Mouse (Mus musculus) kidney, postnatal 0 days (tissue): Measurements from ENCODE around the gene Asic2. TPM values are rescaled to one million over a fixed set of nuclear protein-coding genes. Genes with fewer than 3 reads are reported as not detected.

Experiments used
- ATAC-seq: fragments of 200-750 bp; cut with Nextera tagmentation; replicated peaks from 2 replicates; pipeline ENCODE4 v1.8.0; 2017; ENCODE audit warnings: low read depth, moderate number of reproducible peaks, moderate TSS enrichment, moderate library complexity; ENCODE audit not compliant: low FRiP score
- DNase-seq: peaks from one replicate; pipeline ENCODE4 v3.0.0-alpha.2; 2016; ENCODE audit warnings: low spot score
- H3K27ac ChIP-seq: fragments of 300-500 bp; sonication (generic); 2 replicates; pipeline ENCODE4 v1.5.1; 2014; ENCODE audit warnings: mild to moderate bottlenecking
- H3K27me3 ChIP-seq: fragments of 300-500 bp; sonication (generic); 2 replicates; pipeline ENCODE4 v1.6.1; 2014; ENCODE audit warnings: low read length, mixed read lengths; ENCODE audit not compliant: insufficient read depth
- H3K36me3 ChIP-seq: fragments of 300-500 bp; sonication (generic); 2 replicates; pipeline ENCODE4 v1.6.1; 2014; ENCODE audit warnings: low read length, mixed read lengths; ENCODE audit not compliant: insufficient read depth
- H3K4me1 ChIP-seq: fragments of 300-500 bp; sonication (generic); replicated peaks from 2 replicates; pipeline ENCODE4 v1.6.1; 2014; ENCODE audit warnings: antibody characterized with exemption, low read length, mixed read lengths; ENCODE audit not compliant: insufficient read depth
- H3K4me2 ChIP-seq: fragments of 300-500 bp; sonication (generic); 2 replicates; pipeline ENCODE4 v1.6.1; 2014; ENCODE audit warnings: mild to moderate bottlenecking, low read length, moderate library complexity, mixed read lengths
- H3K4me3 ChIP-seq: fragments of 300-500 bp; sonication (generic); replicated peaks from 2 replicates; pipeline ENCODE4 v1.5.1; 2014; ENCODE audit warnings: low read depth, low read length
- H3K9ac ChIP-seq: fragments of 300-500 bp; sonication (generic); 2 replicates; pipeline ENCODE4 v1.6.1; 2014; ENCODE audit warnings: low read depth, low read length
- H3K9me3 ChIP-seq: fragments of 300-500 bp; sonication (generic); replicated peaks from 2 replicates; pipeline ENCODE4 v1.6.1; 2016; ENCODE audit warnings: low read length, inconsistent platforms, mixed read lengths
- CTCF ChIP-seq: IDR thresholded peaks from 2 replicates; pipeline ENCODE4 v1.5.1; 2016; ENCODE audit warnings: antibody characterized with exemption, low read depth, mild to moderate bottlenecking, moderate library complexity
- WGBS: fragments of 180-500 bp; shearing (Covaris S2); extraction: QIAGEN DNeasy Blood & Tissue Kit; methylation state at CpG from one replicate; pipeline ENCODE4 v1.1.7; 2014; 5-methylcytosine and 5-hydroxymethylcytosine counted together
- polyA plus RNA-seq: library from polyadenylated mRNA; unstranded; fragments of >200 nt; fragmentation: Nextera tagmentation; extraction: Ambion mirVana; gene quantifications from 2 replicates; pipeline ENCODE4 v1.2.1, GENCODE M21; 2015

Gene Asic2
- polyA plus RNA-seq, 1 experiment from 2014 or later = 2.6 TPM

DNA sequence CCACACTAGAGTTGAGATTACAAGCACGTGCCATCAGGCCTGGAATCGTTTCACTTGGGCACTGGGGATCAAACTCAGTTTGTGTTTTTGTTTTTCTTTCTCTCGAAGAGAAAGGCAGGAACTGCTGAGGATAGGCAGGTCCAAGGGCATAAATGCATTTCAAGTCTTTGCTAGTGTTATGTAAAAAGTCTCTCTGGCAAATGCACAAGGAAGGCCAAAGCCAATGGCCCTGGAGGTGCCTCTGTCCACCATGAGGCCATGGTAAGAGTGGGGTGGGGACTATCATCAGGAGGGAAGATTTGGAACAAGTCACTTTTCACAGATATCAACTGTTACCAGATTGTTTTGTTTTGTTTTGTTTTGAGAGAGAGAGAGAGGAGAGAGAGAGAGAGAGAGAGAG lies 1122.1 kb downstream of the Asic2 start:
- no peak overlapping the region for H3K27ac ChIP-seq
- H3K9me3 ChIP-seq = no peaks in the 10 kb centered on the region
- H3K4me1 ChIP-seq = no peaks in the 10 kb centered on the region
- no peak overlapping the region for H3K4me3 ChIP-seq
- WGBS = 9% methylated on average over 3 of the region's 3 CpGs
- no peak overlapping the region for H3K4me2 ChIP-seq
- H3K9ac ChIP-seq = no peak overlapping the region
- TF ChIP-seq CTCF = no peak
- no peaks in the 10 kb centered on the region for H3K36me3 ChIP-seq
- no peaks in the 10 kb centered on the region for H3K27me3 ChIP-seq
- DNase-seq = no peak
- no peak for ATAC-seq

DNA sequence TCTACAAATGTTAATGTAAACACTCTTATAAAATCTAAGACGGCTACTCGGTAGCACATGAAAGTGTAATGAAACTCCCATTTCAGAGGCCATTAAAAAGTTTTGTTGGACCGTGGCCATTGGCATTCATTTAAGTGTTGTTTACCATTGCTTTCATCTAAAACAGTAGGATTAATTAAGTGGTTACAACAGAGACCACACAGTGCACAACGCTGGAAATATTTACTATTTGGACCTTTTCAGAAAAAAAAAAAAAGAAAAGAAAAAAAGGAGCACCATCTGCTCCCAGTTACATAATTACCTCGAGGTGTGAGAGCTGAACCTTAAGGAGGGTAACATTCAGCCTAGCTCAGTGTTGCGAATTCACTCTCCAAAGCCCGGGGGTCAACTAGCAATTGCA lies 1122.8 kb downstream of the Asic2 start:
- no peaks in the 10 kb centered on the region for H3K27me3 ChIP-seq
- H3K9ac ChIP-seq = no peak overlapping the region
- TF ChIP-seq CTCF = no peak
- no peak overlapping the region for H3K4me3 ChIP-seq
- no peaks in the 10 kb centered on the region for H3K36me3 ChIP-seq
- no peak overlapping the region for H3K27ac ChIP-seq
- WGBS = 33% methylated on average over 7 of the region's 7 CpGs
- no peak overlapping the region for H3K4me2 ChIP-seq
- no peak for DNase-seq
- no peak for ATAC-seq
- no peaks in the 10 kb centered on the region for H3K9me3 ChIP-seq
- no peaks in the 10 kb centered on the region for H3K4me1 ChIP-seq

DNA sequence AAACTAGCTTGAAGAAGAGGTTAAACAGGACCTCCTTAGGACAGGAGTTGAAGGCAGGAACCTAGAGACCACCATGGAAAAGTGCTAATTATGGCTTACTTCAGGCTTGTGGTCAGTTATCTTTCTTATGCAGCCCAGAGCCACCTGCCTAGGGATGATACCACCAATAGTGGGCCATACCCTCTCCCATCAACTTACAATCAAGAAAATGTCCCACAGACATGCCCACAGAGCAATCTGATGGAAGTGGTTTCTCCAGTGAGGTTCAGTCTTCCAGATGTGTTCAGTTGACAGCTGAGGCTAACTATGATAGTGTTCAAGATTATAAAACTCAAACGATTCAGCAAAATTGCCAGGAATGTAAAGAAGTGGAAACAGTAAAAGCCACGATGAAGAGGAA lies 1124.8 kb downstream of the Asic2 start:
- Histone ChIP-seq H3K27me3 (no peaks in the 10 kb centered on the region), H3K4me1 (no peaks in the 10 kb centered on the region), H3K27ac (no peak overlapping the region), H3K36me3 (no peaks in the 10 kb centered on the region), H3K9ac (no peak overlapping the region), H3K9me3 (no peaks in the 10 kb centered on the region), H3K4me3 (no peak overlapping the region), H3K4me2 (no peak overlapping the region)
- no peak for TF ChIP-seq CTCF
- 66% methylated on average over 2 of the region's 2 CpGs for WGBS
- DNase-seq (no peak), ATAC-seq (no peak)

DNA sequence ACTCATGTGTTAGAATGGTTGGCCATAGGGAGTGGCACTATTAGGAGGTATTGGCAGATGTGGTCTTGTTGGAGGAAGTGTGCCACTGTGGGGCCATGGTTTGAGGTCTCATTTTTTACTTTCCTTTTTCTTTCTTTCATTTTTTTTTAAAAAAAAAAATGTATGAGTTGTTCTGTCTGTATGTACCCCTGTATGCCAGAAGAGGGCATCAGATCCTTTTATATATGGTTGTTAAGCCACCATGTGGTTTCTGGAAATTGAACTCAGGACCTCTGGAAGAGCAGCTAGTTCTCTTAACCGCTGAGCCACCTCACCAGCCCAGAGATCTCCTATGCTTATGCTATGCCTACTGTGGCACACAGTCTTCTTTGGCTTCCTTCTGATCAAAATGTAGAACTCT lies 1129.5 kb downstream of the Asic2 start:
- WGBS = 66% methylated on average over 1 of the region's 1 CpGs
- TF ChIP-seq CTCF = peak; percentile 43; the same call in 1 of the 2 replicates
- no peaks in the 10 kb centered on the region for H3K27me3 ChIP-seq

DNA sequence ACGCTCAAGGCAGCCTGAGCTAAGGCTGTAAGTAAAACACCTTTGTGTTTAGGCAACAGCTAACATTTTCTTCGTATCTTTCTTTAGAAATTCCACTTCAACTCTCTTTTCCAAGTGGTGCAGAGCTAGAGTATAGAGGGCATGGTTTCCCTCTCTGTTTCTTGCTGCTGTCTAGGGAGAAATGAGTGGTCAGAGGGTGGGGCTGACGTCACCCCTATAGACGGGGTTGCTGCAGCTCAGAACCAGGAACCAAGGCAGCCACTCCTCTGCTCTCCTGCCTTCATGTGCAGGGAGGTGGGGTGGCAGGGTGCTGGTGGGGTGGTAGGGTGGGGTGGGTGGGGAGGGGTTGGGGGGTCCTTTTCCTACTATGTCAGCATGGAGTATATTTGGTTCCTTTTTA lies 1132.4 kb downstream of the Asic2 start:
- Histone ChIP-seq H3K4me2 (no peak overlapping the region), H3K27ac (no peak overlapping the region), H3K9ac (no peak overlapping the region), H3K36me3 (no peaks in the 10 kb centered on the region), H3K27me3 (no peaks in the 10 kb centered on the region), H3K9me3 (no peaks in the 10 kb centered on the region), H3K4me3 (no peak overlapping the region), H3K4me1 (no peaks in the 10 kb centered on the region)
- WGBS = 77% methylated on average over 4 of the region's 4 CpGs
- DNase-seq = no peak
- TF ChIP-seq CTCF = no peak
- ATAC-seq = no peak

More for the DNA sequence above, 1129.5 kb downstream of the Asic2 start:
- Histone ChIP-seq H3K36me3 (no peaks in the 10 kb centered on the region), H3K4me1 (no peaks in the 10 kb centered on the region), H3K4me3 (no peak overlapping the region), H3K9me3 (no peaks in the 10 kb centered on the region), H3K27ac (no peak overlapping the region), H3K4me2 (no peak overlapping the region), H3K9ac (no peak overlapping the region)
- ATAC-seq (no peak), DNase-seq (peak; percentile 6)

DNA sequence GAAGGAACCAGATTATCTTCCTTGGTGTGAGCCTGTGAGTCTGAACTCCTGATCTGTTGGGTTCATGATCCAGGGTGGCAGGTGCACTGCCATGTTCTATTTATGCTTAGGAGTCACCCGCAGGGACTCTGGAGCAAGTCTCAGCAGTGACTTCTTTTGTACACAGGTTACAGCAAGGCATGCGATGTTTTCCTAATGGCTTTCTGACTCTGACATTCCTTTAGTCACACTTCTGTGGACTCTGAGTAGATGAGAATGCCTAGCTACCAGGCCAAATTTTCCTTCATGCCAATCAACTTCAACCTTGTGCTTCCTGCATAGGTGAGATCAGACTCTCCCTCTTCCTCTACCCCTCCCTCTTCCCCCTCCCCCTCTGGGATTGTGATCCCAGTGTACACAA lies 1132.9 kb downstream of the Asic2 start:
- Histone ChIP-seq H3K4me3 (no peak overlapping the region), H3K36me3 (no peaks in the 10 kb centered on the region), H3K9me3 (no peaks in the 10 kb centered on the region), H3K27me3 (no peaks in the 10 kb centered on the region), H3K9ac (no peak overlapping the region), H3K4me2 (no peak overlapping the region), H3K27ac (no peak overlapping the region), H3K4me1 (no peaks in the 10 kb centered on the region)
- WGBS = 85% methylated on average over 2 of the region's 2 CpGs
- TF ChIP-seq CTCF = no peak
- ATAC-seq (no peak), DNase-seq (no peak)

Other genes with a start within 250 kb of the Asic2 start
- gene 5530401A14Rik, start 107.8 kb downstream of the Asic2 start, polyA plus RNA-seq = not detected in 2 replicates
- 2.1 and 2.4 TPM in 2 replicates for gene Ccl2, start 67.1 kb upstream of the Asic2 start, polyA plus RNA-seq
- gene Gm17268, start 70.1 kb upstream of the Asic2 start, polyA plus RNA-seq = not detected in 2 replicates
- gene Ccl7, start 77.3 kb upstream of the Asic2 start, polyA plus RNA-seq = 1.3 and 2.9 TPM in 2 replicates
- 7.9 and 9.1 TPM in 2 replicates for gene Ccl11, start 89.4 kb upstream of the Asic2 start, polyA plus RNA-seq
- 5.7 and 6.4 TPM in 2 replicates for gene Ccl12, start 133.4 kb upstream of the Asic2 start, polyA plus RNA-seq
- 0.40 and 0.75 TPM in 2 replicates for gene Ccl8, start 146.7 kb upstream of the Asic2 start, polyA plus RNA-seq